14 mouse cellular contexts compared by ENCODE assay signal in genomic region chr9:108792730-108793129, GRCm38 (mm10). TPM values are rescaled to one million over a fixed set of nuclear protein-coding genes. Genes with fewer than 3 reads are reported as not detected.
DNase-seq lines count a peak whose midpoint lies in the region; ATAC-seq and TF ChIP-seq lines count a peak whose summit lies in the region.
"Had no signal": no experiment of that assay in that cellular context is flagged by ENCODE, and none has a peak within 500 bp of the region (broad histone marks: within the 10 kb centered on the region; RNA-seq: fewer than 3 reads in every experiment).

No protein-coding gene starts in this region.

- H3K27ac ChIP-seq in kidney, postnatal 0 days = peak overlapping the region; percentile 10; the same call in 1 of the 2 replicates
- H3K27ac ChIP-seq in kidney, embryonic 16.5 days (ENCODE audit: low read length) = no peak overlapping the region
- no peak overlapping the region for H3K27ac ChIP-seq in ES-Bruce4 (ENCODE audit: insufficient read depth, low read length)
- H3K27ac ChIP-seq in liver, embryonic 13.5 days = peak overlapping the region; percentile 70
- H3K27ac ChIP-seq: kidney, embryonic 15.5 days; stomach, embryonic 15.5 days had no signal

- no peaks in the 10 kb centered on the region for H3K27me3 ChIP-seq in kidney, postnatal 0 days (ENCODE audit: insufficient read depth, low read length)
- H3K27me3 ChIP-seq in kidney, embryonic 16.5 days (ENCODE audit: insufficient read depth, low read length) = no peaks in the 10 kb centered on the region
- no peaks in the 10 kb centered on the region for H3K27me3 ChIP-seq in ES-Bruce4 (ENCODE audit: control insufficient read depth, insufficient read depth, low read length, poor library complexity, severe bottlenecking)
- no peaks in the 10 kb centered on the region for H3K27me3 ChIP-seq in liver, embryonic 13.5 days
- H3K27me3 ChIP-seq: kidney, embryonic 15.5 days; stomach, embryonic 15.5 days had no signal

- H3K36me3 ChIP-seq in kidney, postnatal 0 days (ENCODE audit: insufficient read depth, low read length) = peaks cover 7% of the 10 kb centered on the region
- peaks cover 18% of the 10 kb centered on the region for H3K36me3 ChIP-seq in kidney, embryonic 16.5 days (ENCODE audit: insufficient read depth, low read length)
- 0 out of 2 replicates have a peak, but pooled peaks cover 2% of the 10 kb centered on the region for H3K36me3 ChIP-seq in ES-Bruce4 (ENCODE audit: control insufficient read depth, insufficient read depth, low read length, poor library complexity, severe bottlenecking)
- H3K36me3 ChIP-seq in liver, embryonic 13.5 days = peaks cover 19% of the 10 kb centered on the region

- H3K4me3 ChIP-seq in kidney, postnatal 0 days (replicated peaks; ENCODE audit: low read depth, low read length) = no peak overlapping the region
- H3K4me3 ChIP-seq in kidney, embryonic 16.5 days (ENCODE audit: low read length) = no peak overlapping the region
- H3K4me3 ChIP-seq in ES-Bruce4 (ENCODE audit: low read depth, low read length) = no peak overlapping the region
- H3K4me3 ChIP-seq in liver, embryonic 13.5 days (replicated peaks) = no peak overlapping the region
- H3K4me3 ChIP-seq: kidney, embryonic 15.5 days; stomach, embryonic 15.5 days had no signal

- ATAC-seq in kidney, postnatal 0 days (replicated peaks; ENCODE audit: low FRiP score, low read depth) = no peak
- ATAC-seq in kidney, embryonic 16.5 days (ENCODE audit: low FRiP score, low TSS enrichment) = no peak
- ATAC-seq in liver, embryonic 13.5 days (ENCODE audit: low read depth) = no peak

- peaks cover 17% of the 10 kb centered on the region for H3K4me1 ChIP-seq in kidney, postnatal 0 days (replicated peaks; ENCODE audit: insufficient read depth, low read length)
- peaks cover 76% of the 10 kb centered on the region for H3K4me1 ChIP-seq in kidney, embryonic 16.5 days (ENCODE audit: insufficient read depth, low read length)
- peaks cover 1% of the 10 kb centered on the region for H3K4me1 ChIP-seq in ES-Bruce4 (ENCODE audit: control insufficient read depth, insufficient read depth, low read length)
- H3K4me1 ChIP-seq in liver, embryonic 13.5 days (replicated peaks) = peaks cover 96% of the 10 kb centered on the region

- WGBS in kidney, postnatal 0 days = 35% methylated on average over 3 of the region's 3 CpGs
- 49% methylated on average over 3 of the region's 3 CpGs for WGBS in kidney, embryonic 16.5 days
- WGBS in liver, embryonic 13.5 days (ENCODE audit: insufficient replicate concordance) = 28% methylated on average over 3 of the region's 3 CpGs

- no peaks in the 10 kb centered on the region for H3K9me3 ChIP-seq in kidney, postnatal 0 days (replicated peaks; ENCODE audit: low read length)
- no peaks in the 10 kb centered on the region for H3K9me3 ChIP-seq in kidney, embryonic 16.5 days (ENCODE audit: low read length)
- H3K9me3 ChIP-seq in ES-Bruce4 (replicated peaks; ENCODE audit: control insufficient read depth, insufficient read depth, low read length, poor library complexity, severe bottlenecking) = no peaks in the 10 kb centered on the region
- no peaks in the 10 kb centered on the region for H3K9me3 ChIP-seq in liver, embryonic 13.5 days (replicated peaks)
- H3K9me3 ChIP-seq: kidney, embryonic 15.5 days; stomach, embryonic 15.5 days had no signal

- no peak for TF ChIP-seq POLR2A in ES-Bruce4 (IDR thresholded peaks at IDR 0.05; ENCODE audit: insufficient read depth, low read length)

- H3K9ac ChIP-seq in kidney, postnatal 0 days (ENCODE audit: low read depth, low read length) = no peak overlapping the region
- no peak overlapping the region for H3K9ac ChIP-seq in kidney, embryonic 16.5 days (replicated peaks; ENCODE audit: low read length)
- H3K9ac ChIP-seq in ES-Bruce4 (ENCODE audit: low read depth, poor library complexity, severe bottlenecking) = no peak overlapping the region
- H3K9ac ChIP-seq in liver, embryonic 13.5 days = peak overlapping the region; percentile 24
- H3K9ac ChIP-seq: kidney, embryonic 15.5 days; stomach, embryonic 15.5 days had no signal

- no peak overlapping the region for H3K4me2 ChIP-seq in kidney, postnatal 0 days (ENCODE audit: low read length)
- no peak overlapping the region for H3K4me2 ChIP-seq in kidney, embryonic 16.5 days (replicated peaks; ENCODE audit: low read depth, low read length)
- peak overlapping the region; percentile 22; the same call in 1 of the 2 replicates for H3K4me2 ChIP-seq in liver, embryonic 13.5 days
- H3K4me2 ChIP-seq: kidney, embryonic 15.5 days; stomach, embryonic 15.5 days had no signal

- no peak for TF ChIP-seq CTCF in kidney, postnatal 0 days (IDR thresholded peaks at IDR 0.05; ENCODE audit: low read depth)
- TF ChIP-seq CTCF in ES-Bruce4 (IDR thresholded peaks at IDR 0.05; ENCODE audit: low read depth, low read length) = no peak

- intact Hi-C loops in heart, postnatal 14 days (cut with DNase I) = no loop called here

- TF ChIP-seq EP300 in ES-Bruce4 (IDR thresholded peaks at IDR 0.05; ENCODE audit: insufficient read depth, low read depth, low read length) = 0 out of 2 replicates have a peak, but pooled peaks have one; percentile 13

- DNase-seq in kidney, postnatal 0 days (ENCODE audit: low spot score) = no peak
- no peak for DNase-seq in liver, embryonic 13.5 days
- DNase-seq in thymus, postnatal 0 days (ENCODE audit: low spot score) = peak; percentile 86
- no peak for DNase-seq in spleen, adult 12 weeks (ENCODE audit: low spot score)
- DNase-seq in neural tube, embryonic 10.5 days (ENCODE audit: extremely low spot score, low spot score) = no peak
- DNase-seq in heart, postnatal 14 days = no peak
- DNase-seq: adrenal gland, postnatal 36 days; cerebellum, postnatal 36 days; heart, postnatal 4 days; lung, postnatal 14 days had no signal

RNA-seq across cellular contexts. Expression of gene Ip6k2, which starts 9.1 kb away (rescaled TPM):
- 74.6 and 79.5 TPM in 2 replicates for polyA plus RNA-seq in kidney, postnatal 0 days (2015; fragmentation: Nextera tagmentation; extraction: Ambion mirVana)
- polyA plus RNA-seq in kidney, embryonic 16.5 days (2015; fragmentation: Nextera tagmentation; extraction: Ambion mirVana) = 100 and 109 TPM in 2 replicates
- polyA plus RNA-seq in ES-Bruce4 (2011; ENCODE audit: insufficient read depth, insufficient read length, low read depth, missing spikeins) = 37.4 and 39.5 TPM in 2 replicates
- 11.5 and 11.6 TPM in 2 replicates for polyA plus RNA-seq in liver, embryonic 13.5 days (2015; fragmentation: Nextera tagmentation; extraction: Ambion mirVana)
- polyA plus RNA-seq in thymus, postnatal 0 days (2015; fragmentation: Nextera tagmentation; extraction: Ambion mirVana) = 40.9 and 49.8 TPM in 2 replicates
- 10 to 100 TPM; 30.7 to 31.8 TPM for total RNA-seq in heart, postnatal 14 days (2021)

RNA-seq across cellular contexts. Expression of gene Nckipsd, which starts 15.4 kb away (rescaled TPM):
- polyA plus RNA-seq in kidney, postnatal 0 days (2015; fragmentation: Nextera tagmentation; extraction: Ambion mirVana) = 11.3 and 13.6 TPM in 2 replicates
- 17.7 and 23.6 TPM in 2 replicates for polyA plus RNA-seq in kidney, embryonic 16.5 days (2015; fragmentation: Nextera tagmentation; extraction: Ambion mirVana)
- 10.3 and 11.8 TPM in 2 replicates for polyA plus RNA-seq in ES-Bruce4 (2011; ENCODE audit: insufficient read depth, insufficient read length, low read depth, missing spikeins)
- 3.9 and 5.9 TPM in 2 replicates for polyA plus RNA-seq in liver, embryonic 13.5 days (2015; fragmentation: Nextera tagmentation; extraction: Ambion mirVana)
- 5.7 and 6.4 TPM in 2 replicates for polyA plus RNA-seq in thymus, postnatal 0 days (2015; fragmentation: Nextera tagmentation; extraction: Ambion mirVana)
- 10 to 100 TPM in 1 of 2 experiments, 1 to 10 TPM in 1; 9.9 to 11.4 TPM for total RNA-seq in heart, postnatal 14 days (2021)

RNA-seq across cellular contexts. Expression of gene Celsr3, which starts 33.4 kb away (rescaled TPM):
- 0.06 and 0.11 TPM in 2 replicates for polyA plus RNA-seq in kidney, postnatal 0 days (2015; fragmentation: Nextera tagmentation; extraction: Ambion mirVana)
- 0.12 and 0.26 TPM in 2 replicates for polyA plus RNA-seq in kidney, embryonic 16.5 days (2015; fragmentation: Nextera tagmentation; extraction: Ambion mirVana)
- polyA plus RNA-seq in ES-Bruce4 (2011; ENCODE audit: insufficient read depth, insufficient read length, low read depth, missing spikeins) = 3.5 and 6.2 TPM in 2 replicates
- 0.03 TPM in 2 replicates for polyA plus RNA-seq in liver, embryonic 13.5 days (2015; fragmentation: Nextera tagmentation; extraction: Ambion mirVana)
- polyA plus RNA-seq in thymus, postnatal 0 days (2015; fragmentation: Nextera tagmentation; extraction: Ambion mirVana) = 0.01 and 0.08 TPM in 2 replicates
- total RNA-seq in heart, postnatal 14 days (2021) = under 1 TPM; 0.12 TPM

Comparison
In these comparisons a context has a peak if more than half of its experiments do, and no peak if none do; other contexts are left out.
1. H3K27ac ChIP-seq: peak in kidney, postnatal 0 days (single experiment) and liver, embryonic 13.5 days (single experiment); none in kidney, embryonic 16.5 days (single experiment) and ES-Bruce4 (single experiment).